Mouse (Mus musculus): ENCODE results near the gene Fam129b. TPM values are rescaled to one million over a fixed set of nuclear protein-coding genes. Genes with fewer than 3 reads are reported as not detected.

Gene Fam129b
- polyA plus RNA-seq, 1 experiment from 2014 or later, result 108 TPM

- Histone ChIP-seq H3K36me3 (ENCODE audit: control insufficient read depth, insufficient read depth, low read length) (no peaks in the 10 kb centered on the region), H3K4me2 (ENCODE audit: low read depth, low read length) (no peak overlapping the region), H3K9ac (ENCODE audit: low read length) (no peak overlapping the region), H3K4me3 (replicated peaks; ENCODE audit: low read length) (no peak overlapping the region), H3K9me3 (replicated peaks; ENCODE audit: control insufficient read depth, low read length) (no peaks in the 10 kb centered on the region), H3K27ac (ENCODE audit: low read length) (peak overlapping the region; percentile 81), H3K4me1 (ENCODE audit: control insufficient read depth, insufficient read depth, low read length) (peaks cover 59% of the 10 kb centered on the region), H3K27me3 (ENCODE audit: control insufficient read depth, insufficient read depth, low read length) (no peaks in the 10 kb centered on the region)
- no peak for ATAC-seq (ENCODE audit: insufficient read depth, low FRiP score)
- WGBS, result 53% methylated on average over 2 of the region's 2 CpGs
Measured at GRCm38 (mm10) chr2:32894097-32894496, 18.2 kb downstream of the Fam129b start.

- H3K36me3 ChIP-seq (ENCODE audit: control insufficient read depth, insufficient read depth, low read length), result no peaks in the 10 kb centered on the region
- H3K9me3 ChIP-seq (replicated peaks; ENCODE audit: control insufficient read depth, low read length), result no peaks in the 10 kb centered on the region
- 34% methylated on average over 8 of the region's 8 CpGs for WGBS
- H3K27me3 ChIP-seq (ENCODE audit: control insufficient read depth, insufficient read depth, low read length), result no peaks in the 10 kb centered on the region
- ATAC-seq (ENCODE audit: insufficient read depth, low FRiP score), result peak; percentile 68
- no peak overlapping the region for H3K4me3 ChIP-seq (replicated peaks; ENCODE audit: low read length)
- peak overlapping the region; percentile 54 for H3K9ac ChIP-seq (ENCODE audit: low read length)
- H3K4me1 ChIP-seq (ENCODE audit: control insufficient read depth, insufficient read depth, low read length), result peaks cover 65% of the 10 kb centered on the region
- H3K27ac ChIP-seq (ENCODE audit: low read length), result peak overlapping the region; percentile 81
- peak overlapping the region; percentile 28 for H3K4me2 ChIP-seq (ENCODE audit: low read depth, low read length)
Measured at GRCm38 (mm10) chr2:32895606-32896106, 19.7 kb downstream of the Fam129b start.

- ATAC-seq (ENCODE audit: insufficient read depth, low FRiP score), result no peak
- Histone ChIP-seq H3K27ac (ENCODE audit: low read length) (peak overlapping the region; percentile 81), H3K4me3 (replicated peaks; ENCODE audit: low read length) (no peak overlapping the region), H3K9me3 (replicated peaks; ENCODE audit: control insufficient read depth, low read length) (no peaks in the 10 kb centered on the region), H3K27me3 (ENCODE audit: control insufficient read depth, insufficient read depth, low read length) (no peaks in the 10 kb centered on the region), H3K4me1 (ENCODE audit: control insufficient read depth, insufficient read depth, low read length) (peaks cover 62% of the 10 kb centered on the region), H3K9ac (ENCODE audit: low read length) (peak overlapping the region; percentile 54; the same call in 1 of the 2 replicates), H3K36me3 (ENCODE audit: control insufficient read depth, insufficient read depth, low read length) (no peaks in the 10 kb centered on the region), H3K4me2 (ENCODE audit: low read depth, low read length) (peak overlapping the region; percentile 28; the same call in 1 of the 2 replicates)
- 58% methylated on average over 10 of the region's 10 CpGs for WGBS
Measured at GRCm38 (mm10) chr2:32896507-32897147, 20.7 kb downstream of the Fam129b start.

- Histone ChIP-seq H3K9ac (ENCODE audit: low read length) (peak overlapping the region; percentile 28; the same call in 1 of the 2 replicates), H3K27ac (ENCODE audit: low read length) (peak overlapping the region; percentile 81)
- 35% methylated on average over 7 of the region's 7 CpGs for WGBS
Measured at GRCm38 (mm10) chr2:32898983-32899382, 23.1 kb downstream of the Fam129b start.

GRCm38 (mm10) chr2:32902126-32902525 is 26.2 kb downstream of the Fam129b start:
- Histone ChIP-seq H3K9ac (ENCODE audit: low read length) (no peak overlapping the region), H3K27me3 (ENCODE audit: control insufficient read depth, insufficient read depth, low read length) (no peaks in the 10 kb centered on the region), H3K9me3 (replicated peaks; ENCODE audit: control insufficient read depth, low read length) (no peaks in the 10 kb centered on the region), H3K27ac (ENCODE audit: low read length) (peak overlapping the region; percentile 70), H3K36me3 (ENCODE audit: control insufficient read depth, insufficient read depth, low read length) (no peaks in the 10 kb centered on the region), H3K4me3 (replicated peaks; ENCODE audit: low read length) (no peak overlapping the region), H3K4me1 (ENCODE audit: control insufficient read depth, insufficient read depth, low read length) (peaks cover 54% of the 10 kb centered on the region), H3K4me2 (ENCODE audit: low read depth, low read length) (no peak overlapping the region)
- WGBS, result 78% methylated on average over 9 of the region's 9 CpGs
- no peak for ATAC-seq (ENCODE audit: insufficient read depth, low FRiP score)

More at GRCm38 (mm10) chr2:32898983-32899382, 23.1 kb downstream of the Fam129b start:
- peak; percentile 53 for ATAC-seq (ENCODE audit: insufficient read depth, low FRiP score)
- H3K36me3 ChIP-seq (ENCODE audit: control insufficient read depth, insufficient read depth, low read length), result no peaks in the 10 kb centered on the region
- H3K27me3 ChIP-seq (ENCODE audit: control insufficient read depth, insufficient read depth, low read length), result no peaks in the 10 kb centered on the region
- no peaks in the 10 kb centered on the region for H3K9me3 ChIP-seq (replicated peaks; ENCODE audit: control insufficient read depth, low read length)
- H3K4me2 ChIP-seq (ENCODE audit: low read depth, low read length), result peak overlapping the region; percentile 17; the same call in 1 of the 2 replicates
- peaks cover 53% of the 10 kb centered on the region for H3K4me1 ChIP-seq (ENCODE audit: control insufficient read depth, insufficient read depth, low read length)
- no peak overlapping the region for H3K4me3 ChIP-seq (replicated peaks; ENCODE audit: low read length)

GRCm38 (mm10) chr2:32903470-32903869 is 27.6 kb downstream of the Fam129b start:
- H3K9ac ChIP-seq (ENCODE audit: low read length), result peak overlapping the region; percentile 9; the same call in 1 of the 2 replicates
- peaks cover 57% of the 10 kb centered on the region for H3K4me1 ChIP-seq (ENCODE audit: control insufficient read depth, insufficient read depth, low read length)
- peak overlapping the region; percentile 96 for H3K27ac ChIP-seq (ENCODE audit: low read length)
- no peak for ATAC-seq (ENCODE audit: insufficient read depth, low FRiP score)
- WGBS, result 83% methylated on average over 4 of the region's 4 CpGs
- no peak overlapping the region for H3K4me2 ChIP-seq (ENCODE audit: low read depth, low read length)
- H3K4me3 ChIP-seq (replicated peaks; ENCODE audit: low read length), result no peak overlapping the region
- no peaks in the 10 kb centered on the region for H3K27me3 ChIP-seq (ENCODE audit: control insufficient read depth, insufficient read depth, low read length)
- H3K9me3 ChIP-seq (replicated peaks; ENCODE audit: control insufficient read depth, low read length), result no peaks in the 10 kb centered on the region
- no peaks in the 10 kb centered on the region for H3K36me3 ChIP-seq (ENCODE audit: control insufficient read depth, insufficient read depth, low read length)

GRCm38 (mm10) chr2:32904637-32905036 is 28.7 kb downstream of the Fam129b start:
- peaks cover 58% of the 10 kb centered on the region for H3K4me1 ChIP-seq (ENCODE audit: control insufficient read depth, insufficient read depth, low read length)

GRCm38 (mm10) chr2:32905297-32905696 is 29.4 kb downstream of the Fam129b start:
- Histone ChIP-seq H3K4me1 (ENCODE audit: control insufficient read depth, insufficient read depth, low read length) (peaks cover 53% of the 10 kb centered on the region), H3K9me3 (replicated peaks; ENCODE audit: control insufficient read depth, low read length) (no peaks in the 10 kb centered on the region), H3K9ac (ENCODE audit: low read length) (peak overlapping the region; percentile 60; the same call in 1 of the 2 replicates), H3K27ac (ENCODE audit: low read length) (peak overlapping the region; percentile 96), H3K4me2 (ENCODE audit: low read depth, low read length) (no peak overlapping the region), H3K36me3 (ENCODE audit: control insufficient read depth, insufficient read depth, low read length) (0 out of 2 replicates have a peak, but pooled peaks cover under 1% of the 10 kb centered on the region), H3K4me3 (replicated peaks; ENCODE audit: low read length) (no peak overlapping the region), H3K27me3 (ENCODE audit: control insufficient read depth, insufficient read depth, low read length) (no peaks in the 10 kb centered on the region)
- 66% methylated on average over 8 of the region's 8 CpGs for WGBS
- peak; percentile 44; the same call in 1 of the 2 replicates for ATAC-seq (ENCODE audit: insufficient read depth, low FRiP score)

More at GRCm38 (mm10) chr2:32904637-32905036, 28.7 kb downstream of the Fam129b start:
- H3K36me3 ChIP-seq (ENCODE audit: control insufficient read depth, insufficient read depth, low read length), result no peaks in the 10 kb centered on the region
- peak overlapping the region; percentile 96 for H3K27ac ChIP-seq (ENCODE audit: low read length)
- no peak overlapping the region for H3K4me2 ChIP-seq (ENCODE audit: low read depth, low read length)
- H3K9ac ChIP-seq (ENCODE audit: low read length), result no peak overlapping the region
- no peak overlapping the region for H3K4me3 ChIP-seq (replicated peaks; ENCODE audit: low read length)
- no peak for ATAC-seq (ENCODE audit: insufficient read depth, low FRiP score)
- 72% methylated on average over 5 of the region's 5 CpGs for WGBS
- H3K27me3 ChIP-seq (ENCODE audit: control insufficient read depth, insufficient read depth, low read length), result no peaks in the 10 kb centered on the region
- H3K9me3 ChIP-seq (replicated peaks; ENCODE audit: control insufficient read depth, low read length), result no peaks in the 10 kb centered on the region

- Histone ChIP-seq H3K4me1 (ENCODE audit: control insufficient read depth, insufficient read depth, low read length) (peaks cover 49% of the 10 kb centered on the region), H3K9ac (ENCODE audit: low read length) (peak overlapping the region; percentile 60), H3K9me3 (replicated peaks; ENCODE audit: control insufficient read depth, low read length) (no peaks in the 10 kb centered on the region), H3K4me3 (replicated peaks; ENCODE audit: low read length) (no peak overlapping the region), H3K36me3 (ENCODE audit: control insufficient read depth, insufficient read depth, low read length) (0 out of 2 replicates have a peak, but pooled peaks cover 5% of the 10 kb centered on the region), H3K27me3 (ENCODE audit: control insufficient read depth, insufficient read depth, low read length) (no peaks in the 10 kb centered on the region), H3K4me2 (ENCODE audit: low read depth, low read length) (no peak overlapping the region), H3K27ac (ENCODE audit: low read length) (peak overlapping the region; percentile 96)
- no peak for ATAC-seq (ENCODE audit: insufficient read depth, low FRiP score)
- WGBS, result 46% methylated on average over 8 of the region's 8 CpGs
Measured at GRCm38 (mm10) chr2:32907442-32907841, 31.5 kb downstream of the Fam129b start.
